Mouse (Mus musculus) erythroblast, embryonic 14.5 days (primary cell): Measurements from ENCODE around the gene Agap1. TPM values are rescaled to one million over a fixed set of nuclear protein-coding genes. Genes with fewer than 3 reads are reported as not detected.

Experiments
- H3K27me3 ChIP-seq: 2 replicates; pipeline ENCODE4 v1.6.1; 2012; ENCODE audit warnings: inconsistent platforms; ENCODE audit not compliant: control insufficient read depth
- H3K36me3 ChIP-seq: 2 replicates; pipeline ENCODE4 v1.6.1; 2012; ENCODE audit warnings: mild to moderate bottlenecking, inconsistent platforms; ENCODE audit not compliant: control insufficient read depth
- H3K4me1 ChIP-seq: 2 replicates; pipeline ENCODE4 v1.6.1; 2012; ENCODE audit warnings: inconsistent platforms; ENCODE audit not compliant: control insufficient read depth
- H3K4me3 ChIP-seq: replicated peaks from 2 replicates; pipeline ENCODE3; 2012; ENCODE audit warnings: moderate library complexity, mild to moderate bottlenecking, inconsistent platforms
- H3K9me3 ChIP-seq: 2 replicates; pipeline ENCODE4 v1.6.1; 2012; ENCODE audit warnings: low read length, inconsistent platforms, mixed read lengths; ENCODE audit not compliant: control insufficient read depth
- GATA1 ChIP-seq: IDR thresholded peaks from 2 replicates; pipeline ENCODE4 v1.6.1; 2012; ENCODE audit warnings: low read length, inconsistent platforms, mixed read lengths
- TAL1 ChIP-seq: IDR thresholded peaks from 3 replicates; pipeline ENCODE4 v1.6.1; 2012; ENCODE audit warnings: low read length, inconsistent platforms, mixed read lengths
- polyA plus RNA-seq: library from polyadenylated mRNA; stranded (reverse); fragments of >175 nt; gene quantifications from 2 replicates; pipeline ENCODE4 v1.2.3, GENCODE M21; 2012

Gene Agap1
- polyA plus RNA-seq, 1 experiment, result 0.09 TPM

- peaks cover 4% of the 10 kb centered on the region for H3K9me3 ChIP-seq
- TF ChIP-seq GATA1 (no peak), TAL1 (no peak)
- H3K4me3 ChIP-seq, result no peak overlapping the region
These were observed 389.5 kb downstream of the Agap1 start for GRCm38 (mm10) chr1:89844064-89844463.

GRCm38 (mm10) chr1:89845487-89845886 is 390.9 kb downstream of the Agap1 start:
- H3K36me3 ChIP-seq, result no peaks in the 10 kb centered on the region
- H3K27me3 ChIP-seq, result no peaks in the 10 kb centered on the region
- no peaks in the 10 kb centered on the region for H3K4me1 ChIP-seq
- H3K9me3 ChIP-seq, result peaks cover 4% of the 10 kb centered on the region
- TF ChIP-seq GATA1 (no peak), TAL1 (no peak)
- H3K4me3 ChIP-seq, result no peak overlapping the region

More at GRCm38 (mm10) chr1:89844064-89844463, 389.5 kb downstream of the Agap1 start:
- Histone ChIP-seq H3K36me3 (no peaks in the 10 kb centered on the region), H3K4me1 (no peaks in the 10 kb centered on the region), H3K27me3 (no peaks in the 10 kb centered on the region)

DNA sequence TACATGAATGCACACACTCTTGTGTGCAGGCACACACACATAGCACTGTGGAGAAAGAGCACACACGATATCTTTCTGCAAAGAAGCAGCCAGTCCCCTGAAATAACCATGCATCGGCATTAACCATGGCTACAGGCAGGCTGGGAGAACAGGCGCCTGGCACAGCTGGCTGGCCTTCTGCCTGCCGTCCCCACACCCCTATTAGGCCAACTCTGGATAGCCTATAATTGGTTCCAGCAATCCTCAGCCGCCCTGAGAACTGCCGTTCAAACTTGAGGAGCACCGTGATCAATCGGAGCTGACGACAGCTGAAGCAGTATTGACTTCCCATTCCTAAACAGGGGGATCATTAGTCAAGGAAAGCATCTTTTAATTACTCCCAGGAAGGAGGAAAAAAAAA is 391.5 kb downstream of the Agap1 start:
- Histone ChIP-seq H3K36me3 (no peaks in the 10 kb centered on the region), H3K4me1 (no peaks in the 10 kb centered on the region), H3K27me3 (no peaks in the 10 kb centered on the region), H3K9me3 (peaks cover 4% of the 10 kb centered on the region), H3K4me3 (no peak overlapping the region)
- TF ChIP-seq GATA1 (no peak), TAL1 (no peak)

DNA sequence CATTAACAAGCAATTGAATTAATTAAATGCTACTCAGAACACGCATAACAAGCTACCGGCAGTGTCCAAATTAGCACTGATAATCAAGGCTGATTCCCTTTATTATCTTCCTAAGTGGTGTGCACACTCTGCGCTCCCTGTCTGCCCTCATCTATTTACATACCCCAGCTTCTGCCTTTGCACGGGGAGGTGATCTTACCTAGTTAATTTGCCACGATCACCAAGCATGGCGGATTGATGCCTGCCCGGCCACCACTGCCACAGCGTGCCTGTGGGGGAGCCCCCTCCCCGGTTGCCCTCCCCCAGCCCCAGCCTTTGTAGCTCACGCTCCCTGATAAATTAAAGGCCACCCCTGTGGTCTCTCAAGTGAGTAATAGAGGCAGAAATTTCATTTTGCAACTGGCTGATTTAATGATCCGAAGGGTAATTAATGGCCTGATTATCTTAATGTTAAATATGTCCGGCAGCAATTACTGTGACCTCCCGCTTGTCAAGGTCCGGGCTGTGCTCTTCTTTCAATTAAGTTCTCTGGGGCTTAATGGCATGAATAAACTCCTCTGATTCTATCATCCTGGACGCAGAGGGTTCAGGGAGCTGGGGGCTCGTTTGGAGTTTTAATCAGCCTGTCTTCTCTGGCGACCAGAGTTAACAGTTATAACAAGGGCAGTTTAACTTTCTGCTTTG is 393.9 kb downstream of the Agap1 start:
- no peaks in the 10 kb centered on the region for H3K9me3 ChIP-seq
- no peaks in the 10 kb centered on the region for H3K27me3 ChIP-seq
- H3K4me1 ChIP-seq, result no peaks in the 10 kb centered on the region
- no peaks in the 10 kb centered on the region for H3K36me3 ChIP-seq
- H3K4me3 ChIP-seq, result no peak overlapping the region
- TF ChIP-seq TAL1, result no peak
- no peak for TF ChIP-seq GATA1

- H3K9me3 ChIP-seq, result no peaks in the 10 kb centered on the region
- no peak for TF ChIP-seq GATA1
- no peak for TF ChIP-seq TAL1
These were observed 394.7 kb downstream of the Agap1 start for GRCm38 (mm10) chr1:89849151-89849860.

GRCm38 (mm10) chr1:89849861-89850230 is 395.2 kb downstream of the Agap1 start:
- no peaks in the 10 kb centered on the region for H3K4me1 ChIP-seq
- TF ChIP-seq GATA1, result no peak
- TF ChIP-seq TAL1, result no peak
- H3K27me3 ChIP-seq, result no peaks in the 10 kb centered on the region
- no peaks in the 10 kb centered on the region for H3K9me3 ChIP-seq
- no peaks in the 10 kb centered on the region for H3K36me3 ChIP-seq
- no peak overlapping the region for H3K4me3 ChIP-seq

More at GRCm38 (mm10) chr1:89849151-89849860, 394.7 kb downstream of the Agap1 start:
- Histone ChIP-seq H3K27me3 (no peaks in the 10 kb centered on the region), H3K4me1 (no peaks in the 10 kb centered on the region), H3K4me3 (no peak overlapping the region), H3K36me3 (no peaks in the 10 kb centered on the region)

- TF ChIP-seq TAL1, result no peak
- no peak for TF ChIP-seq GATA1
- Histone ChIP-seq H3K36me3 (no peaks in the 10 kb centered on the region), H3K27me3 (no peaks in the 10 kb centered on the region), H3K9me3 (no peaks in the 10 kb centered on the region), H3K4me1 (no peaks in the 10 kb centered on the region), H3K4me3 (no peak overlapping the region)
These were observed 396.2 kb downstream of the Agap1 start for GRCm38 (mm10) chr1:89850681-89851414.

- Histone ChIP-seq H3K4me3 (no peak overlapping the region), H3K9me3 (no peaks in the 10 kb centered on the region), H3K27me3 (no peaks in the 10 kb centered on the region), H3K4me1 (no peaks in the 10 kb centered on the region), H3K36me3 (no peaks in the 10 kb centered on the region)
- TF ChIP-seq GATA1, result no peak
- no peak for TF ChIP-seq TAL1
These were observed 404.6 kb downstream of the Agap1 start for GRCm38 (mm10) chr1:89859182-89859581.
